Mouse (Mus musculus): Measurements from ENCODE around the gene Olfr655. TPM values are rescaled to one million over a fixed set of nuclear protein-coding genes. Genes with fewer than 3 reads are reported as not detected.

The Olfr655 gene
- total and polyA plus RNA-seq, 3 experiments: 1.3 TPM; not detected in 2

GRCm38 (mm10) chr7:104581429-104581828, 20.1 kb downstream of the Olfr655 start:
- no peaks in the 10 kb centered on the region for H3K36me3 ChIP-seq (ENCODE audit: control insufficient read depth in 1 of 2, insufficient read depth in 2 of 2, low read length in 2 of 2)
- TF ChIP-seq GATA1 (IDR thresholded peaks at IDR 0.05; ENCODE audit: low read depth, low read length): no peak
- no peak for TF ChIP-seq MAZ (IDR thresholded peaks at IDR 0.05; ENCODE audit: low read depth, low read length)
- TF ChIP-seq TBP (IDR thresholded peaks at IDR 0.05; ENCODE audit: low read depth, low read length): no peak
- TF ChIP-seq MAX (IDR thresholded peaks at IDR 0.05; ENCODE audit: low read length): no peak
- TF ChIP-seq ELF1 (IDR thresholded peaks at IDR 0.05; ENCODE audit: low read depth, low read length): no peak
- no peak for TF ChIP-seq HCFC1 (IDR thresholded peaks at IDR 0.05; ENCODE audit: low read depth, low read length)
- no peak for TF ChIP-seq JUND (IDR thresholded peaks at IDR 0.05; ENCODE audit: low read depth, low read length)
- TF ChIP-seq NELFE (IDR thresholded peaks at IDR 0.05; ENCODE audit: low read depth, low read length): no peak
- TF ChIP-seq POLR2AphosphoS5 (IDR thresholded peaks at IDR 0.05; ENCODE audit: borderline replicate concordance, low read depth, low read length): no peak
- no peak for TF ChIP-seq E2F4 (IDR thresholded peaks at IDR 0.05; ENCODE audit: borderline replicate concordance, low read depth, low read length)
- no peak for TF ChIP-seq NRF1 (IDR thresholded peaks at IDR 0.05; ENCODE audit: insufficient read depth, low read depth, low read length, poor library complexity, severe bottlenecking)
- TF ChIP-seq RCOR1 (IDR thresholded peaks at IDR 0.05; ENCODE audit: low read depth, low read length): no peak
- TF ChIP-seq MXI1 (IDR thresholded peaks at IDR 0.05; ENCODE audit: low read depth, low read length): no peak
- no peak for TF ChIP-seq POLR2A (IDR thresholded peaks at IDR 0.05; ENCODE audit: control insufficient read depth in 1 of 2, insufficient read depth in 1 of 2, low read depth in 1 of 2, low read length in 2 of 2, poor library complexity in 1 of 2)
- no peak for TF ChIP-seq GABPA (IDR thresholded peaks at IDR 0.05; ENCODE audit: low read depth, low read length)
- no peak for TF ChIP-seq UBTF (IDR thresholded peaks at IDR 0.05; ENCODE audit: borderline replicate concordance, insufficient read depth, low read depth, low read length)
- TF ChIP-seq ZKSCAN1 (IDR thresholded peaks at IDR 0.05; ENCODE audit: low read depth, low read length): no peak
- no peaks in the 10 kb centered on the region for H3K27me3 ChIP-seq (ENCODE audit: control insufficient read depth in 1 of 2, insufficient read depth in 2 of 2, low read length in 2 of 2)
- H3K9me3 ChIP-seq (replicated peaks; ENCODE audit: insufficient read depth, low read length): no peaks in the 10 kb centered on the region
- H3K9ac ChIP-seq (ENCODE audit: control insufficient read depth, low read depth, low read length, poor library complexity, severe bottlenecking): no peak overlapping the region
- H3K27ac ChIP-seq (ENCODE audit: control insufficient read depth, low read depth, low read length): no peak overlapping the region
- no peaks in the 10 kb centered on the region for H3K79me2 ChIP-seq (ENCODE audit: control insufficient read depth, insufficient read depth, low read length, poor library complexity)
- no peak overlapping the region for H3K4me3 ChIP-seq (ENCODE audit: control insufficient read depth in 1 of 2, insufficient read depth in 1 of 2, low read depth in 2 of 2, low read length in 2 of 2)
- H3K4me1 ChIP-seq (ENCODE audit: control insufficient read depth in 1 of 2, insufficient read depth in 2 of 2, low read length in 2 of 2): no peaks in the 10 kb centered on the region
- DNase-seq (ENCODE audit: low read depth, low spot score): no peak

GRCm38 (mm10) chr7:104580846-104581245, 20.7 kb downstream of the Olfr655 start:
- Histone ChIP-seq H3K27ac (ENCODE audit: control insufficient read depth, low read depth, low read length) (no peak overlapping the region), H3K27me3 (ENCODE audit: control insufficient read depth in 1 of 2, insufficient read depth in 2 of 2, low read length in 2 of 2) (no peaks in the 10 kb centered on the region), H3K79me2 (ENCODE audit: control insufficient read depth, insufficient read depth, low read length, poor library complexity) (no peaks in the 10 kb centered on the region), H3K9me3 (replicated peaks; ENCODE audit: insufficient read depth, low read length) (no peaks in the 10 kb centered on the region), H3K9ac (ENCODE audit: control insufficient read depth, low read depth, low read length, poor library complexity, severe bottlenecking) (no peak overlapping the region), H3K4me3 (ENCODE audit: control insufficient read depth in 1 of 2, insufficient read depth in 1 of 2, low read depth in 2 of 2, low read length in 2 of 2) (no peak overlapping the region), H3K4me1 (ENCODE audit: control insufficient read depth in 1 of 2, insufficient read depth in 2 of 2, low read length in 2 of 2) (no peaks in the 10 kb centered on the region), H3K36me3 (ENCODE audit: control insufficient read depth in 1 of 2, insufficient read depth in 2 of 2, low read length in 2 of 2) (no peaks in the 10 kb centered on the region)
- TF ChIP-seq ZNF384 (IDR thresholded peaks at IDR 0.05; ENCODE audit: low read depth, low read length) (no peak), GATA1 (IDR thresholded peaks at IDR 0.05; ENCODE audit: low read depth, low read length) (no peak), UBTF (IDR thresholded peaks at IDR 0.05; ENCODE audit: borderline replicate concordance, insufficient read depth, low read depth, low read length) (no peak), EP300 (IDR thresholded peaks at IDR 0.05; ENCODE audit: low read depth in 1 of 2, low read length in 2 of 2) (no peak), POLR2AphosphoS5 (IDR thresholded peaks at IDR 0.05; ENCODE audit: borderline replicate concordance, low read depth, low read length) (no peak), MAFK (IDR thresholded peaks at IDR 0.05; ENCODE audit: borderline replicate concordance, low read depth, low read length) (no peak), USF2 (IDR thresholded peaks at IDR 0.05; ENCODE audit: borderline replicate concordance in 1 of 2, insufficient read depth in 1 of 2, low read depth in 1 of 2, low read length in 2 of 2) (no peak), BHLHE40 (IDR thresholded peaks at IDR 0.05; ENCODE audit: borderline replicate concordance, low read depth, low read length) (no peak), RCOR1 (IDR thresholded peaks at IDR 0.05; ENCODE audit: low read depth, low read length) (no peak), MYB (IDR thresholded peaks at IDR 0.05; ENCODE audit: low read depth, low read length) (no peak), TCF12 (IDR thresholded peaks at IDR 0.05; ENCODE audit: low read depth, low read length) (no peak), MAX (IDR thresholded peaks at IDR 0.05; ENCODE audit: low read length) (no peak), GABPA (IDR thresholded peaks at IDR 0.05; ENCODE audit: low read depth, low read length) (no peak), SMC3 (IDR thresholded peaks at IDR 0.05; ENCODE audit: low read depth, low read length) (no peak), SIN3A (IDR thresholded peaks at IDR 0.05; ENCODE audit: low read length) (no peak), CHD2 (IDR thresholded peaks at IDR 0.05; ENCODE audit: low read length) (no peak), ZKSCAN1 (IDR thresholded peaks at IDR 0.05; ENCODE audit: low read depth, low read length) (no peak), TBP (IDR thresholded peaks at IDR 0.05; ENCODE audit: low read depth, low read length) (no peak)
- DNase-seq (ENCODE audit: low read depth, low spot score): no peak

All from MEL (cell line).